13 mouse cellular contexts compared by ENCODE assay signal in the genomic region with DNA sequence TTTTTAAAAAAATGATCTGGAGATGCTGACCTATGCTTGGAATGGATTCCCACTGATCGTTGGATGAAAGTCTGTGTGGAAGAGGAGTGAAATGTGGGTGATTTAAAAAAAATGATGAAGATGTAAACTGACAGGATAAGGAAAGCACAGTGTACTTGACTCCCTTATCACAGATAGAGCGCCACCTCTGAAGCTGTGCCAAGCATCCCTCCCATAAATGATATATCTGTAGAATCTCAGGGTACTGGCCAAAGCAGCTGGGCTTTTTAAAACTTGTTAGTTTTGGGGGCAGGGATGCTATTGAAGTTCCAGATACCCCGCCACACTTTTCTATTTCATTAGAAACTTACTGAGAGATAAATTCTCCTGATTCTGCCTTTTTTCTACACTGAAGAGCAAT.
DNase-seq lines count a peak whose midpoint lies in the region; ATAC-seq lines count a peak whose summit lies in the region.
"Had no signal": no experiment of that assay in that cellular context is flagged by ENCODE, and none has a peak within 500 bp of the region (broad histone marks: within the 10 kb centered on the region; RNA-seq: fewer than 3 reads in every experiment).

No protein-coding gene starts in this region.

- peak; percentile 11 for DNase-seq in kidney, postnatal 10 days
- DNase-seq in kidney, adult 9 months = no peak
- peak; percentile 0 for DNase-seq in lung, postnatal 36 days
- DNase-seq in lung, postnatal 14 days = no peak
- DNase-seq in urinary bladder, postnatal 14 days (ENCODE audit: low spot score) = peak; percentile 17
- no peak for DNase-seq in urinary bladder, postnatal 4 days (ENCODE audit: low spot score in 2 of 2)
- DNase-seq: adrenal gland, postnatal 25 days; cerebellum, adult 18-20 months; cerebellum, adult 9-11 months; cerebellum, postnatal 36 days; gastrocnemius, postnatal 14 days had no signal

- no peak for ATAC-seq in megakaryocyte progenitor cell, adult 5-6 weeks (replicated peaks; ENCODE audit: poor library complexity)
- ATAC-seq: forebrain, embryonic 16.5 days had no signal

Comparison
In these comparisons a context has a peak if more than half of its experiments do, and no peak if none do; other contexts are left out.
1. DNase-seq: peak in kidney, postnatal 10 days (single experiment), lung, postnatal 36 days (single experiment) and urinary bladder, postnatal 14 days (single experiment); none in kidney, adult 9 months (single experiment), lung, postnatal 14 days (single experiment) and urinary bladder, postnatal 4 days (0 of 2).